Mouse (Mus musculus) testis, adult 2 months (tissue): ENCODE data around the gene Catsper4.

ENCODE experiments used
- CTCF ChIP-seq: fragments of 200-500 bp; IDR thresholded peaks from 2 replicates; pipeline ENCODE4 v1.5.1; 2012; ENCODE audit warnings: low read depth, mild to moderate bottlenecking, inconsistent platforms, low read length, moderate library complexity; ENCODE audit not compliant: control insufficient read depth, insufficient read depth, insufficient replicate concordance
- POLR2A ChIP-seq: fragments of 200-500 bp; IDR thresholded peaks from 2 replicates; pipeline ENCODE4 v1.6.1; 2012; ENCODE audit warnings: low read depth, mild to moderate bottlenecking, inconsistent platforms, low read length, moderate library complexity; ENCODE audit not compliant: control insufficient read depth

DNA sequence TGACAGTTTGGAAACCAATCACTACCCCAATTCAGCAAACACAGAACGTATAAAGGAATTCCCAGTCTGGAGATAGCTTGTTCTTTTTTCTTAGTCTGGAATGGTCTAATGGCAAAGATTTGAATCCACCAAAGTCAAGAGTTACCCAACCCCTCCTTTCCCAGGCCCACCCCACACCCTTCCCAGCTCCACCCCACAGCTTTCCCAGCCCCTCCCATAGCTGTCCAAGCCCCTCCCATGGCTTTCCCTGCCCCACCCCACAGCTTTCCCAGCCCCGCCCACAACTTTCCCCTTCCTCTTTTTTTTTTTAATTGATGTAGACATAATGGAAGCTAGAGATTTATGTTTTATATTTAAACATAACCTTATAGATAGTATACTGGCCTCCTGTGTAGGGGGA, 27.8 kb downstream of the Catsper4 start:
- no peak for TF ChIP-seq POLR2A
- no peak for TF ChIP-seq CTCF
